Mouse (Mus musculus) embryo, embryonic 10.5 days (tissue): ENCODE results near the gene Slc35e3.

Experiments used
- DNase-seq: peaks from one replicate; pipeline ENCODE4 v3.0.0-alpha.2; 2015; ENCODE audit warnings: low spot score

Slc35e3 gene

DNA sequence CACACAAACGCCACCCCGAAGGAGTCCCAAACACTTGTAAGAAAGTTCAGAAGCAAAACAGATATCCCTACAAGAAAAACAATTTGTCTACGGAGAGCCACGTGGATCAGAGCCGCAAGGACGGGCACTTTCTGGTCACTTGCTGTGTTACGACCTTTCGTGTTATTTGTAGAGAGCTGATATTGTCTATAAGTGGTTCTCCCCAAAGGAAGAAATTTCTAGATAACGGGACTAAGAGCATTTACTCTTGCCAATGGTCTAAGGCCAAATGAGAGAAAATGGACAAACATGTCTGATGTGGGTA lies 62.5 kb downstream of the Slc35e3 start:
- no peak for DNase-seq
